Mouse (Mus musculus) ovary, postnatal 36 days (tissue): ENCODE data around the gene Rhbdl1.
"Not testable (repeated sequence)": the region's sequence is repeated elsewhere in the genome, so short reads cannot be mapped to it uniquely, and the experiment has no call there.

Experiments
- DNase-seq: peaks from one replicate; pipeline ENCODE4 v3.0.0; 2022; ENCODE audit warnings: low spot score, mixed read lengths

The Rhbdl1 gene

DNA sequence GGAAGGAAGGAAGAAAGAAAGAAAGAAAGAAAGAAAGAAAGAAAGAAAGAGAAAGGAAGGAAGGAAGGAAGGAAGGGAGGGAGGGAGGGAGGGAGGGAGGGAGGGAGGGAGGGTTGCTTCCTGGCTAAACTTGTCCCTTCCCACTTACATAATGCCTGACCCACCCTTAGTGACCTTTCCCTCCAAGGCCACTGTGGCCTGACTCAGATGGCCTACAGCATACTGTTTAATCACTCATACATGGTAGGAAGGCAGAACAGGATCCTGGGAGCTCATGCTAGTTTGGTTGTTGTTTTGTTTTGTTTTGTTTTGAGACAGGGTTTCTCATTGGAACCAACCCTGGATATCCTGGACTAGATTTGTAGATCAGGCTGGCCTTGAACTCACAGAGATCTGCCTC is 34.5 kb upstream of the Rhbdl1 start:
- DNase-seq = not testable (repeated sequence)

DNA sequence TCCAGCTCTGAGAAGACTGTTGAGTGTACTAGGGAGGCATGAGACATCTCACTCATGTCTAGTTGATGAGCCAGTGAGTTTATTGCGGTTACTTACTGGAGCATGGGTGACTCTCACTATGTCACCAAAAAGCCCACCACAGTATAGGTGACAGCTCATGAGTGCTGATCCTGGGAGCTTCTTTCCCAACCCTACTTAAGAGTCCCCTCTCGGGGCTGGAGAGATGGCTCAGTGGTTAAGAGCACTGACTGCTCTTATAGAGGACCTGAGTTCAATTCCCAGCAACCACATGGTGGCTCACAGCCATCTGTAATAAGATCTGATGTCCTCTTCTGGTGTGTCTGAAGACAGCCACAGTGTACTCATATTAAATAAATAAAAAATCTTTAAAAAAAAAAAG is 32.9 kb upstream of the Rhbdl1 start:
- no peak for DNase-seq

DNA sequence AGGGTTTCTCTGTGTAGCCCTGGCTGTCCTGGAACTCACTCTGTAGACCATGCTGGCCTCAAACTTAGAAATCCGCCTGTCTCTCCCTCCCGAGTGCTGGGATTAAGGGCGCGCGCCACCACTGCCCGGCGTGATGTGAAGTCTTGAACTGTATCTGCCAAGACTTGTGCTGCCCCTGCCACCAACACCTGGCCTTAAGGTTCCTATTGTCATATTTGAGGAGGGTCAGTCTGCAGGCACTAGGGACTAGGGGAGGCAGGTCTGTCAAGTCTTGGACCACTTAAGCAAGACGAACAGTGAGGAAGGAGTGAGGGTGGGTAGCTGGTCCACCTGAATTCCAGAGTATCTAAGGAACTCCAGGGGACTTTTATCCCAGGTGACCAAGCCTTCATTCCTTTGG is 32.4 kb upstream of the Rhbdl1 start:
- DNase-seq = no peak

DNA sequence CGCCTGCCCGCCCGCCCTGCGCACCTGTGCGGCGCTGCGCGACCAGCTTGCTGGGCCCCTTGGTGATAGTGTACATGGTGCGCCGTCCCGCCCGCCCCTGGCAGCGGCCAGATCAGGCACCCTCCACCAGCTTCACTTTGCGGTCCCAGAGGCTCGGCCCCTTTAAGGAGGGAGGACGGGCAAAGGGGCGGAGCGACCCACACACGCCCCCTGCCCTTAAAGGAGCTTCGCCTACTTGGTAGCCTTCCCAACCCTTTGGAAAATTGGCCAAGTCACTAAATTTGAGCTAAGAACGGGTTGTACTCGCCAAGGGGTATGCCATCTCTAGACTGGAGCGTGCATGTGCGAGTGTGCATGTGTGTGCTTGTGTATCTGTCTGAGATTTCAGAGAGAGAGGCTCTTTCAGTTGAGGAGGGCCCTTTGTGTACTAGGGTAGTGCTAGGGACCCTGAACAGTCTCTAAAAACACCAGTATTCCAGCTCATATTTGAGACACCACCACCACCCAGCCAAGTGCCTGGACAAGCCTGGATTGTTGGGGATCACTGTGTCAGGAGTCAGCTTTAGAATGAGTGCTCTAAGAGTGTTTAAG is 31.6 kb upstream of the Rhbdl1 start, which contains the start of gene Mcrip2:
Gene Mcrip2 (minus strand): TSS at position 164 of the 591 bp plus-strand sequence.
- DNase-seq = peak; percentile 85

DNA sequence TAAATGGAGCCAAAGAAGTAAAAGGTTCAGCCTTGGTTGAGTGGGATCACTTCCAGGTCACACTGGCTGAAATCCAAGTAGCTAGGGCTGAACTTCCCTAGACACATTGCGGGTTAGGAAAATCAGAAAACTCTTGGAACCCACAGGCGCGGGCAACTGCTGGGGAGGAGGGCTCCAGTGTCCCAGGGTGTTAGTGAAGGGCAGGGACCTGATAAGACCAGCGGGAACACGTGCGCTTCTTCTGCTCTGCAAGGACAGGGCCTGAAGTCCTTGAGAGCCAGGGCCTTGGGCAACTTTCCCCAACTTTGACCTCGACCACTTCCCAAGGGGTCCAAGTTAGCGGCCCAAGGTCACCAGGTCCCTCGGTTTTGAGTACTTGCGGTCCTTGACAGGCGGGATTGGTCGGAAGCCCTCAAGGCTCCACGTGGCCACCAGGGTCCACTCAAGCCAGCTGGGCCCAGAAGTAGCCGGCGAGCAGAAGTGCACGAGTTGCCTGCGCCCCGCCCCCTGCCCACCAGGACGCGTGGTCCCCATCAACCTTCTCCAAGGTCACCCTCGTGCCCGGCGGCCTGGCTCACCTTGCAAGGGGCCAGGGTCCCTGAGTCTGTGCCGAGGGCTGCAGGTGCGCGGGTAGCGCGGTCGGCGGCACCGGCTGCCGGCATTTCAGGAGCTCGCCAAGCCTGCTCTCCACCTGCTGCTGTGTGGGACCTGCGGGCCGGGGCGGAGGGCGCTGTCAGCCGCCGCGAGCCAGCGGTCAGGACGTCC is 30.9 kb upstream of the Rhbdl1 start:
- DNase-seq = peak; percentile 76

DNA sequence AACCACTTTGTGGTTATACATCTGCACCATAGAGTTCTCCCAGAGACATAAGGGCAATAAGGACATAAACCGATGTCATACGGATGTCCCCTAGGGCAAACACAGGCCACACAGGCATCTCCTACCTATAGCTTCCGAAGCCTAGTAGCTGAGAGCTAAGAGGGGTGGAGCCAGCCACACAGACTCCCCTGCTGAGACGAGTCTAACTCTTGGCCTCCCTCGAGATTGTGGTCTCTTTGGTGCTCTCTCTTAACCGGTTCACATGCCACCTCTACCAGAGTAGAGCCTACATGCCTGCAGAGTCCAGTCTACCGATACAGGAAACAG is 30.4 kb upstream of the Rhbdl1 start:
- DNase-seq = no peak

DNA sequence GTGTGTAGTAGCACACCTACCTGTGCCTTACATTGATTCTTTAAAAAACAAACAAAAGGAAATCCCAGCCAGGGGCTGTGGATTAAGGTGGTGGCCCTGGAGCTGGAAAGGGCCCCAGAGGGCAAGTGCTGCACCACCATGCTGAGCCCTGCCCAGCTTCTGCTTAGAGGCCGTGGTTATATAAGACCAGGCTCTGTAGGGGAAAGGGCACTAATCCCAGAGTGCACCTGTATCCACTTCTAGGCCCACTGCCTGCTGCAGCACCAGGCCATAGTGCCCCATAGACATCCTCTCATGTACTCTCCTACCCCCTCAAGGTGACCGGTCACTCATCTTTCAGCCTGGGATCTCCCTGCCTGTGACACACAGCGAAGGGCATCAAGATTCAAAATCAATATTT is 29.1 kb upstream of the Rhbdl1 start:
- DNase-seq = no peak

DNA sequence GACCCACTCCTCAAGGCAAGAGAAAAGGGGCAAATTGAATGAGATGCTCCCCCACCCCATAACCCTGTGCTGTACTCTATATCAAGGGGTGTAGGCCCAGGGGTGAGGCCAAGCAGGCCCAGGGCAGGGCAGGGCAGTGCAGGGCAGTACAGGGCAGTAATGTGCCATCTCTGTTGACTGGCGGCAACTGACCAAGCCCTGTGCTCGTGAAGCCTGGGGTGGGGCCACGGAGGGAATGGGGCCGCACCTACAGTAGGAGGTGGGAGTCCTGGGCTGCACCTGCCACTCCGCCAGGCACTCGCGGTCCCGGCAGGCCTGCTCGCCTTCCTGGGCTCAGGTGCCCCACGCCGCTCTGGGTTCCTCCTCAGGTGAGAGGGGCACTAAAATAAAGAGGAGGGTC is 28.2 kb upstream of the Rhbdl1 start:
- DNase-seq = no peak

DNA sequence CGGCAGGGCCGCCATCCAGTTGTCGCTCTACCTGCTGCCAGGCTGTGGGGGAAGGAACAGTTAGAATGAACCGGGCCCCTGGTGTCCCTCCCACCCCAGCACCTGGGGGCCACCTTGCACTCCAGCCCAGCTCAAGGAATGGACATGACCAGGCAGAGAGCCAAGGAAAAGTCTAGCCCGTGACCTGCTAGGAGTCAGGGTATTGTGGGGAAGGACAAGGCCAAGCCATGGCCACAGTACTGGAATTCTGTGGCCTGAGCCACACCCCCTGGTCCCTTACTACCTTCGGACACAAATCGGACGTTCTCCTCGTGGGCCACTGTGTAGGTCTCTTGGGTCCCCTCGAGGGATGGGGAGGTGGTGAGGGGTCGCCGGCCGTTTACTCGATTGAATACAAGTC is 27.2 kb upstream of the Rhbdl1 start:
- no peak for DNase-seq

DNA sequence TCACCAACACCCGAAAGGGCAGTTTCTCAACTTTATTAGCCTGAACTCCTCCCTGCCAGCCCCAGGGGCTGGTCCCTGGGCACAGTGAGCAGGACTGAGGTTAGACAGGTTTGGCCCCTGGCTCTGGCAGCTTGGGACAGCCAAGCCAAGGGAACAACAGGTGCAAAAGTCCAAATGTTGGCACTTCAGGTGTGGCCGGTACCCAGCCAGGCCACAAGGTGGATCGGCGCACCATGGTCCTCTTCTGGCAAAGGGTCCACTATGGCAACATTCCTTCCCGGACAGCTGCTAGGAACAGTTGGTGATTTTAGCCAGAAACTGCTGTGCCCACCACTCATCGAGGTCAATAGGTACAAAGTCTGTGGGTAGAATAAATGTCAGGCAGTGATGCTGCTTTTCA is 26.6 kb upstream of the Rhbdl1 start:
- no peak for DNase-seq

DNA sequence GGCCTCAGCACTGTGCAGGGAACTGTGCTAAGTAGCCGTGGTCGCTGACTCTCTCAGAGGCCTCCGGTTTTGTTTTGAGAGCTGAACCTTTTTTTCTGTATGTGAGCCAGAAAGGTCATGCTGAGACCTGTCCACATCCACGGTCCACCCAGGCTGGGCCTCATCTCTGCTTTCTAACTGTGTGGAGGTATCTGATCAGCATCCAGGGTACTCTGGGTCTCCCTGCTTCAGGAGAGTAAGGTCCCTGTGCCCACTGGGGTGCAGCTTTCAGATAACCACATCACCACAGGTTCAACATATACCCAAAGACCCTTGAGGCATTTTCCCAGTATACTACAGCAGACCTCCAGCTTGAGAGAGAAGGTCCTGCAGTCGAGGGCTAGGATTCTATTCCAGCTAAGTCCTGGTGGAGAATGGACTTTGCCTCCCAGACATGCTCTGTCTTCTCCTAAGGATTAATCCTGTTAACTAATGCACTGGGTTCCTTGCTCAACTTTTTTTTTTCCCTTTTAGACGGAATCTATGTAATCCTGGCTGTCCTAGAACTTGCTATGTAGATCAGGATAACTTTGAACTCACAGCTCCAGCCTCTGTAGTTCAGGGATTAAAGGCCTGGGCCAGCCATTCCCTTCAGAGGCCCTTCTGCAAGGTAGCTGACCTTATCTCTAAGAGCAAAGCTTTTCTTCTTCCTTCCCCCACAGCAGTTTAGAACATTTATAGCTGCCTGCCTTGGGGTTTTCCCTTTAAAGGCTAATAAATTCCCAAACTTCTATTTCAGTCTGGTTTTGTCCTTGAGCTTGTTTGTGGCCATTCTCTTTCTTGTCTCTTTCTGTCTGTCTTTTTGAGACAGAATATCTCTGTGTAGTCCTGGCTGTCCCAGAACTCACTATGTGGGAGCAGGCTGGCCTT is 24.9 kb upstream of the Rhbdl1 start:
- DNase-seq = no peak

DNA sequence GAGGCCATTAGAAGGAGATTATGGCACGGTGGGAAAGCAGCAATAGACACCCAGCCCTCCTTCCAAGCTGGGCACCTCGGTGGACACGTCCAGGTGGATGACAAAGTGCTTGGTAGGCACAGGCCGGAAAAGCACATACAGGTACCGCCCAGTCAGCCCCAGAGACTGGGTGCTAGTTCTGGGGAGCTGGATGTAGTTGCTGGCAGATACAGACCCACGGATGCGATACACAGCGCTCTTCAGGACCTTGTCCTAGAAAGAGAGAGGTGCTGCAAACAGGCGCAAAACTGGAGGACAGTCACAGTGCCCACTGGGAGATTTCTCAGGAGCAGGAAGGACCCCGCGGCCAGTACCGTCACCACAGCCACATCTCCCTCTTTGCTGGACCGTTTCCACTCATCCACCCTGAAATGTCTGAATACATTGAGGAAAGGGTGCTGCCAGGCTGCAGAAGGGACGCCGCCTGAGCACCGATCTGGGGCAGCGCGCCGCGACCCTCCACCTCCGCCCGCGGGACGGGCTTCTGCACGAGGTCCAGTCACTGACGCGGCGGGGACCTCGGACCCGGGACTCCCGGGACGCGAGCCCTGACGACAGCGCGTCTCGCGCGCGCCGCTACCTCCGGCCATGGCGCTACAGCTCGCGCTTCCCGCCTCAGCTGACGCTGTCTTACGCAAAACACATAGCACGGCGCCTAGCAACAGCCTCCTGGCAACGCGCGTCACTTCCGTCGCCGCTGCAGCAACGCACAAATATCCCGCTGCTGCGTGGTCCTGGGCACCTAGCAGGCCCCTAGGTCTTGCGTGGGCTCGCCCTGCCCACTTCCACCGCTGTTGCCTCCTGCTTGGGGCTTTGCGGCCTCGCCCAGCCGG is 24.0 kb upstream of the Rhbdl1 start, which contains the start of gene Wdr90:
Gene Wdr90 (minus strand): TSS at position 670 of the 872 bp plus-strand sequence.
- peak; percentile 91 for DNase-seq

DNA sequence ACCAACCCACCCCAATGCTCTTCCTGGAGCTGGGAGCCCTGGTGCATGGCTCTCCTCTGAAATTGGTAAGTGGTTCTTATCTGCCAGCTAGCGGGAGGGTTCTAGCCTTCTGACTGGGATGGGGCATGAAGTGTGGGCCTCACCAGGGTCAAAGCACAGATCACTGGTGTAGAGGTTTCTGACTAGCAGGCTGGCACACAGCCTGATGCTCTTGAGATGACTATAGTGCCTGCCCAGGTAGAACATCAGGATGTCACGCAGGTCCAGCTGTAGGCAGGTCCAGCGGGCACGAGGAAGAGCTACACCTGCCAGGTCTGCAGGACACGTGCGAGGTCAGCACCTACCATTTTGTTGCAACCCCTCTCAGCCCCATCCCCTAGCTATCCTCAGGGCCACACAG is 23.1 kb upstream of the Rhbdl1 start:
- no peak for DNase-seq

DNA sequence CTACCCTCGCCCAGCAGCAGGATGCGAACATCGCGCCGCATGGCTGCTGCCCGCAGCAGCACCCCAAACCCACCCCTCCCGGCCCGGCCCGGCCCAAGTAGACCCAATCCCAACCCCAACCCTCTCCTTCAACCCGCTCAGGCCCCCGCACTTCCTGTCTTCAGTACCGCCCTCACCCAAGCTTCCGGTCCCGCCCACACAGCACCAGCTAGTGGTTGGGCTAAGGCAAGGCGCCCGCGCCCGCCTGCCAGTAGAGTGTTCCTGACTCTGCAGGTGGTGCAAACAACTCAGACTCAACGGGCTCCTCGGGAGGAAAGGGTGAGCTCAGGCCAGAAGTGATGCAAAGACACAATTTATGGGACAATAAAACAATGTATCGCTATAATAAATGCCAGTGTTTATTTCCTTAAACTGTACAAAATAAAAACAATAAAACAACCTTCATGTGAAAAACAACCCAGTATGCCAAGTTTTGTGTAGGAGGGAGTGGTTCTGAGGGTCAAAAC is 7.4 kb upstream of the Rhbdl1 start, which contains the start of gene Rhot2:
Gene Rhot2 (minus strand): TSS at position 456 of the 506 bp plus-strand sequence.
- peak; percentile 94 for DNase-seq

DNA sequence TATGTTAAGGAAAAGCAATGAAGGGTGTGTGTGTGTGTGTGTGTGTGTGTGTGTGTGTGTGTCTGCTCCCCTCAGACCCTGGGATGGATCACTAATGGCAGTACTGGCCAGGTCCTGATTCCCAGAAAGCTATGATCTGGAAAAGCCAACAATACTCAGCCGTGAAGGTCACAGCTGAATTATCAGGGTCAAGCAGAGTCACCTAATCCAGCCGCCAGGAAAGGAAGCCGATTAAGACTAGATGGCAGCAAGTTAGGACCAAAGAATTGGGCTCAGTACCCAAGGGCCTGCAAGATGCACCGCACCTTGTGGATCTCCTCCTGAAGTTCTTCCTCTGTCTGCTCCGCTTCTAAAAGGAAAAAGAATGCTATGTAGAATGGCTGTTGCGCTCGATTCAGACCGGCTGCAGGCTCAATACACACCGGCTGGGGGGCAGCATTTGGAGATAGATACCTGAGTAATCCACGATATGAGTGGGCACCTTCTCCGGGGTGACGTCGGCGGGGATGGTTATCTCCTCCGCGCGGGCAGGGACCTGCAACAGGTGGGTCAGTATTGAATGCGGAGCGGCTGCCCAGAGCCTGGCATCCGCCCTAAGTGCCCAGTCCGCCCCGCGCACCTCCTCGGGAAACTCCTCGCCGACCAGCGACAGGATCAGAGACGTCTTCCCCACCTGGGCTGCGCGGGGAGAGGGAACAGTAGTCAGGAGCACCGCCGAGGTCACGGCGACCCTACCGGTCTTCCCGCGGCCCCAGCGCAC is 6.7 kb upstream of the Rhbdl1 start:
- DNase-seq = no peak

DNA sequence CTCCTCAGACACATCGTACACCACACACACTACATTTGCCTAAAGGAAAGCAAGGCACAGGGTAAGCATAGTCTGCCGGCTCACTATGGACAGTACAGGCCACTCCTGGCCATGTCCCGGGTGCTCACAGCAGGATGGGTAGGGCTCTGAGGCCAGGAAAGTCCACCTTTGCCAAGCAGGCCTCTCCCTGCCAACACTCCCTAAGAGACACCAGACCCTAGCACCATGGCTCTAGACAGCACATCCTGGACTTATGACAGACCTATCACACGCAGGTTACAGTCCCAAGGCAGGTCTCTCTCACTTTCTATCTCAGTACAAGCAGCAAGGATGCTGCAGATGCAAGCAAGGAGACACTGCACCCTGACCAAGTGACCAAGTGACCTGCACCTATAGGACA is 6.0 kb upstream of the Rhbdl1 start:
- no peak for DNase-seq

DNA sequence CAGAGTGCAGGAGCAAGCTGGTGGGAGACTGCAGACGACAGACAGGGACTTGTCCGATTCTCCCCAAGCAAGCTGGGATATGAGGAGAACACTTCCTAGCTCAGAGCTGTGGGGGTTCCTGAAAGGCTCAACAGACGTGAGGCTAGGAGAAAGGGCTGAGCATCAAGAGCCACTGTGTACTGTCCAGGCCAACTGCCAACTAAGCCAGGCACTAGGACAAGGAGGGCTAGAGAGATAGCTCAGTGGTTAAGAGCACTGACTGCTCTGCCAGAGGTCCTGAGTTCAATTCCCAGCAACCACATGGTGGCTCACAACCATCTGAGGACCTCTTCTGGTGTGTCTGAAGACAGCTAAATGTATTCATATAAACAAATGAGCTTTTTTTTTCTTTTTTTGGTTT is 5.4 kb upstream of the Rhbdl1 start:
- DNase-seq = no peak

DNA sequence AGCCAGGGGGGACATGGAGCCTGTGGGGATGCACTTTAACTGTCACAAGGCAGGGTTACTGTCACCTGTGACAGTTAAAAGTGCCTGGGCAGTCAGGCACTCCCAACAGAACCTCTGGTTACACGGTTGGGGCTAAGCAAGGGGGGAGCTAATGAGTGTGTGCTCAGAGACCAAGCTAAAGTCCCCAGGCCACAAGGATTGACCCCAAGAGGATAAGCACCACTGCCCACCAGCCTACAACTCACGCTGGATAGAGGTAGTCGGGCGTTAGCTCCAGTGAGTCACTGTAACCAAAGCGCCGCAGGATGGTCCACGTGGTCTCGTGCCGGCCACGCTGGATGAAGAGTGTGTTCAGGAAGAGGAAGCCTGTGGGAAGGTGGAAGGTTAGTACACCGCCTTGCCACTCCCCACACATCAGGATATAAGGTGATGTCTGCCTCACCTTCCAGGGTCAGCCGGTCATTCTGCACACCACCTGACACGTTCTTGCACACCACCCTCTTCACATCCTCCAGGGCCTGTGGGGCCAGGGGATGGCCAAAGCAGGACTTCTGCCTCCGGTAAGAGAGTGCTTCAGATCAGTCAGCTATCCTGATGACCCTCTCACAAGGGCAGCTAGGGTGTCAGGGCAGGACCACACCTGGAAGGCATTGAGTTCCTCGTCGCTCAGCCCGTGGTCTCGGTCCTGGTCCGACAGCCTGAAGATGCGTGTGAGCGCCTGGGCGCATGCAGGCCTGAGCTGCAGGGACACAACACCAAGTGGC is 4.2 kb upstream of the Rhbdl1 start, which contains the start of gene Gm20683:
Gene Gm20683 (minus strand): TSS at position 647 of the 764 bp plus-strand sequence.
- DNase-seq = no peak

DNA sequence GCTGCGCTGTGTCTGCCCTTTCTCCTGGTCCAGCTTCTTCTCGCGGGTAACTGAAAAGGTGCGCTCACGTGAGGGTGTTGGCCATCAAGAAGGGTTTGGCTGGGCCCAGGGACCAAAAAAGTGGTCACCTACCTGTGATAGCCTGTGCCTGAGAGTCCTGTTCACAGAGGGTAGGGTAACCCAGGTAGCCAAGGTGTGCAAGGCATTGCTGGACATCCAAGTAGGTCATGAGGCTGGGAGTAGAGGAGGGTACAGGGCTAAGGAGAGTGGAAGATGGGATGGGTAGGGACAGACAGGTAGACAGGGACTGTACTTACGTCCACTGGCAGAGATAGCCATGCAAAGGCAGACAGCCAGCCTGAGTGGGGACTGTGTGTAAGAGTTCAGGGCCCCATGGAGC is 3.4 kb upstream of the Rhbdl1 start:
- no peak for DNase-seq
